Mouse (Mus musculus) midbrain, embryonic 16.5 days (tissue): ENCODE results near the gene Wnt1. TPM values are rescaled to one million over a fixed set of nuclear protein-coding genes. Genes with fewer than 3 reads are reported as not detected.
A peak's percentile ranks its signal among the peaks of the same experiment; 100 is the strongest.

Experiments used
- ATAC-seq: fragments of 200-750 bp; cut with Nextera tagmentation; 2 replicates; pipeline ENCODE4 v1.8.0; 2017; ENCODE audit warnings: moderate TSS enrichment
- H3K27ac ChIP-seq: fragments of 300-500 bp; sonication (generic); 2 replicates; pipeline ENCODE4 v1.5.1; 2014; ENCODE audit warnings: mild to moderate bottlenecking, low read length, mixed read lengths
- H3K27me3 ChIP-seq: fragments of 300-500 bp; sonication (generic); 2 replicates; pipeline ENCODE4 v1.6.1; 2014; ENCODE audit warnings: low read depth, low read length, mixed read lengths; ENCODE audit not compliant: control insufficient read depth, insufficient read depth
- H3K36me3 ChIP-seq: fragments of 300-500 bp; sonication (generic); 2 replicates; pipeline ENCODE4 v1.6.1; 2014; ENCODE audit warnings: mild to moderate bottlenecking, low read length, moderate library complexity, mixed read lengths; ENCODE audit not compliant: control insufficient read depth, insufficient read depth
- H3K4me1 ChIP-seq: fragments of 300-500 bp; sonication (generic); 2 replicates; pipeline ENCODE4 v1.6.1; 2014; ENCODE audit warnings: mild to moderate bottlenecking, low read length, mixed read lengths; ENCODE audit not compliant: control insufficient read depth, insufficient read depth
- H3K4me2 ChIP-seq: fragments of 300-500 bp; sonication (generic); 2 replicates; pipeline ENCODE4 v1.6.1; 2014; ENCODE audit warnings: mild to moderate bottlenecking, low read length, mixed read lengths
- H3K4me3 ChIP-seq: fragments of 300-500 bp; sonication (generic); 2 replicates; pipeline ENCODE4 v1.5.1; 2014; ENCODE audit warnings: low read depth, mild to moderate bottlenecking, low read length, moderate library complexity, mixed read lengths
- H3K9ac ChIP-seq: fragments of 300-500 bp; sonication (generic); 2 replicates; pipeline ENCODE4 v1.6.1; 2014; ENCODE audit warnings: low read depth, low read length, mixed read lengths
- H3K9me3 ChIP-seq: fragments of 300-500 bp; sonication (generic); replicated peaks from 2 replicates; pipeline ENCODE4 v1.6.1; 2014; ENCODE audit warnings: mild to moderate bottlenecking, low read length, mixed read lengths; ENCODE audit not compliant: control insufficient read depth, poor library complexity, severe bottlenecking
- WGBS: fragments of 180-500 bp; shearing (Covaris S2); extraction: QIAGEN DNeasy Blood & Tissue Kit; methylation state at CpG from one replicate; pipeline ENCODE4 v1.1.7; 2014; 5-methylcytosine and 5-hydroxymethylcytosine counted together
- polyA plus RNA-seq: library from polyadenylated mRNA; unstranded; fragments of >200 nt; fragmentation: Nextera tagmentation; extraction: Ambion mirVana; gene quantifications from 2 replicates; pipeline ENCODE4 v1.2.1, GENCODE M21; 2015

Wnt1 gene
- polyA plus RNA-seq, 1 experiment from 2014 or later = 1.3 TPM

GRCm38 (mm10) chr15:98754125-98754524 is 35.5 kb upstream of the Wnt1 start:
- 95% methylated on average over 2 of the region's 2 CpGs for WGBS
- H3K9ac ChIP-seq = no peak overlapping the region
- peaks cover 3% of the 10 kb centered on the region; the same call in 1 of the 2 replicates for H3K4me1 ChIP-seq
- H3K9me3 ChIP-seq = no peaks in the 10 kb centered on the region
- no peaks in the 10 kb centered on the region for H3K27me3 ChIP-seq
- no peak for ATAC-seq
- no peak overlapping the region for H3K4me3 ChIP-seq
- H3K4me2 ChIP-seq = no peak overlapping the region
- H3K27ac ChIP-seq = no peak overlapping the region
- no peaks in the 10 kb centered on the region for H3K36me3 ChIP-seq

- ATAC-seq = peak; percentile 71
- WGBS = under 1% methylated on average over 18 of the region's 24 CpGs
- peak overlapping the region; percentile 91 for H3K9ac ChIP-seq
- H3K4me1 ChIP-seq = peaks cover 18% of the 10 kb centered on the region
- H3K36me3 ChIP-seq = 0 out of 2 replicates have a peak, but pooled peaks cover 3% of the 10 kb centered on the region
- peak overlapping the region; percentile 65 for H3K4me2 ChIP-seq
- no peaks in the 10 kb centered on the region; the same call in 1 of the 2 replicates for H3K27me3 ChIP-seq
- peak overlapping the region; percentile 92 for H3K27ac ChIP-seq
- H3K9me3 ChIP-seq = no peaks in the 10 kb centered on the region
- peak overlapping the region; percentile 83 for H3K4me3 ChIP-seq
Measured at GRCm38 (mm10) chr15:98762201-98762621, 27.4 kb upstream of the Wnt1 start.

GRCm38 (mm10) chr15:98762670-98763529 is 26.8 kb upstream of the Wnt1 start, which contains the start of gene Arf3:
Gene Arf3, minus strand, starts transcription at chr15:98763214.
- Histone ChIP-seq H3K27me3 (no peaks in the 10 kb centered on the region; the same call in 1 of the 2 replicates), H3K9me3 (no peaks in the 10 kb centered on the region), H3K27ac (peak within 1 kb of the TSS; percentile 92), H3K9ac (peak within 1 kb of the TSS; percentile 91), H3K4me2 (peak within 1 kb of the TSS; percentile 75), H3K36me3 (0 out of 2 replicates have a peak, but pooled peaks cover 3% of the 10 kb centered on the region), H3K4me3 (peak within 1 kb of the TSS; percentile 83), H3K4me1 (peaks cover 18% of the 10 kb centered on the region)
- 1% methylated on average over 44 of the region's 76 CpGs for WGBS
- ATAC-seq = peak; percentile 96

GRCm38 (mm10) chr15:98765929-98766328 is 23.7 kb upstream of the Wnt1 start:
- no peak overlapping the region for H3K4me2 ChIP-seq
- H3K9me3 ChIP-seq = no peaks in the 10 kb centered on the region
- ATAC-seq = no peak
- peaks cover 15% of the 10 kb centered on the region for H3K4me1 ChIP-seq
- H3K36me3 ChIP-seq = no peaks in the 10 kb centered on the region
- H3K4me3 ChIP-seq = no peak overlapping the region
- no peak overlapping the region for H3K27ac ChIP-seq
- H3K27me3 ChIP-seq = peaks cover 9% of the 10 kb centered on the region
- H3K9ac ChIP-seq = no peak overlapping the region
- 71% methylated on average over 4 of the region's 4 CpGs for WGBS

GRCm38 (mm10) chr15:98768259-98768658 is 21.4 kb upstream of the Wnt1 start:
- no peak overlapping the region for H3K4me3 ChIP-seq
- 18% methylated on average over 5 of the region's 5 CpGs for WGBS
- ATAC-seq = no peak
- no peaks in the 10 kb centered on the region for H3K9me3 ChIP-seq
- peaks cover 30% of the 10 kb centered on the region for H3K27me3 ChIP-seq
- no peak overlapping the region for H3K4me2 ChIP-seq
- no peaks in the 10 kb centered on the region for H3K36me3 ChIP-seq
- H3K27ac ChIP-seq = no peak overlapping the region
- peaks cover 5% of the 10 kb centered on the region for H3K4me1 ChIP-seq
- H3K9ac ChIP-seq = no peak overlapping the region

- WGBS = 6% methylated on average over 12 of the region's 12 CpGs
Measured at GRCm38 (mm10) chr15:98771813-98772425, 17.7 kb upstream of the Wnt1 start.

GRCm38 (mm10) chr15:98772511-98773211 is 17.0 kb upstream of the Wnt1 start:
- Histone ChIP-seq H3K9ac (no peak overlapping the region), H3K27me3 (peaks cover 70% of the 10 kb centered on the region), H3K4me3 (peak overlapping the region; percentile 18), H3K9me3 (no peaks in the 10 kb centered on the region), H3K36me3 (no peaks in the 10 kb centered on the region), H3K27ac (no peak overlapping the region), H3K4me2 (peak overlapping the region; percentile 37), H3K4me1 (peaks cover 5% of the 10 kb centered on the region; the same call in 1 of the 2 replicates)
- no peak for ATAC-seq
- 2% methylated on average over 36 of the region's 36 CpGs for WGBS

More at GRCm38 (mm10) chr15:98771813-98772425, 17.7 kb upstream of the Wnt1 start:
- no peak overlapping the region for H3K4me3 ChIP-seq
- peaks cover 4% of the 10 kb centered on the region; the same call in 1 of the 2 replicates for H3K4me1 ChIP-seq
- ATAC-seq = no peak
- H3K27ac ChIP-seq = no peak overlapping the region
- H3K9me3 ChIP-seq = no peaks in the 10 kb centered on the region
- H3K27me3 ChIP-seq = peaks cover 63% of the 10 kb centered on the region
- H3K36me3 ChIP-seq = no peaks in the 10 kb centered on the region
- H3K9ac ChIP-seq = no peak overlapping the region
- no peak overlapping the region for H3K4me2 ChIP-seq

- Histone ChIP-seq H3K9ac (no peak overlapping the region), H3K9me3 (no peaks in the 10 kb centered on the region), H3K27me3 (peaks cover 76% of the 10 kb centered on the region), H3K4me2 (no peak overlapping the region), H3K4me1 (peaks cover 12% of the 10 kb centered on the region; the same call in 1 of the 2 replicates), H3K36me3 (no peaks in the 10 kb centered on the region), H3K4me3 (no peak overlapping the region), H3K27ac (no peak overlapping the region)
- no peak for ATAC-seq
- WGBS = 15% methylated on average over 15 of the region's 15 CpGs
Measured at GRCm38 (mm10) chr15:98774096-98774495, 15.6 kb upstream of the Wnt1 start.
